Mouse (Mus musculus) 3T3-L1 (cell line): Measurements from ENCODE around the gene Mkrn2os.
A peak's percentile ranks its signal among the peaks of the same experiment; 100 is the strongest.
"Not testable (repeated sequence)": the region's sequence is repeated elsewhere in the genome, so short reads cannot be mapped to it uniquely, and the experiment has no call there.

Experiments used
- DNase-seq: peaks from one replicate; pipeline ENCODE4 v3.0.0-alpha.2; 2015; ENCODE audit warnings: low read depth, low spot score

Mkrn2os gene

GRCm38 (mm10) chr6:115592458-115592857, at the start of gene Mkrn2os:
Gene Mkrn2os (minus strand): TSS chr6:115592576.
- DNase-seq, result no peak

- DNase-seq, result not testable (repeated sequence)
These were observed 45.8 kb upstream of the Mkrn2os start for GRCm38 (mm10) chr6:115638188-115638587.

- DNase-seq, result peak; percentile 51
These were observed 41.6 kb upstream of the Mkrn2os start for GRCm38 (mm10) chr6:115634015-115634414.

- DNase-seq, result peak; percentile 63
These were observed 38.9 kb upstream of the Mkrn2os start for GRCm38 (mm10) chr6:115631056-115631795.

- DNase-seq, result no peak
These were observed 33.7 kb upstream of the Mkrn2os start for GRCm38 (mm10) chr6:115626121-115626520.

GRCm38 (mm10) chr6:115620942-115621341, 28.6 kb upstream of the Mkrn2os start:
- DNase-seq, result peak; percentile 28

GRCm38 (mm10) chr6:115619818-115620217, 27.4 kb upstream of the Mkrn2os start:
- DNase-seq, result no peak

GRCm38 (mm10) chr6:115615983-115616382, 23.6 kb upstream of the Mkrn2os start:
- DNase-seq, result peak; percentile 54

GRCm38 (mm10) chr6:115613793-115614192, 21.4 kb upstream of the Mkrn2os start:
- DNase-seq, result no peak

- DNase-seq, result no peak
These were observed 17.9 kb upstream of the Mkrn2os start for GRCm38 (mm10) chr6:115610301-115610700.

GRCm38 (mm10) chr6:115609121-115609520, 16.7 kb upstream of the Mkrn2os start:
- peak; percentile 62 for DNase-seq

- no peak for DNase-seq
These were observed 15.1 kb upstream of the Mkrn2os start for GRCm38 (mm10) chr6:115607429-115607828.

GRCm38 (mm10) chr6:115606461-115606860, 14.1 kb upstream of the Mkrn2os start:
- peak; percentile 35 for DNase-seq

GRCm38 (mm10) chr6:115601715-115602523, 9.5 kb upstream of the Mkrn2os start, which contains the start of gene Mkrn2:
Gene Mkrn2 (plus strand): TSS chr6:115601902.
- peak; percentile 82 for DNase-seq

- DNase-seq, result no peak
These were observed 8.9 kb upstream of the Mkrn2os start for GRCm38 (mm10) chr6:115601322-115601714.

GRCm38 (mm10) chr6:115595667-115596066, 3.3 kb upstream of the Mkrn2os start:
- DNase-seq, result no peak

- DNase-seq, result no peak
These were observed 2.1 kb upstream of the Mkrn2os start for GRCm38 (mm10) chr6:115594463-115594862.

GRCm38 (mm10) chr6:115593252-115593651, 876 bp upstream of the Mkrn2os start:
- no peak for DNase-seq

GRCm38 (mm10) chr6:115591692-115592359, 550 bp downstream of the Mkrn2os start:
- DNase-seq, result no peak

GRCm38 (mm10) chr6:115586321-115586720, 6.1 kb downstream of the Mkrn2os start:
- DNase-seq, result no peak

- DNase-seq, result no peak
These were observed 8.2 kb downstream of the Mkrn2os start for GRCm38 (mm10) chr6:115584176-115584575.
